Mouse (Mus musculus): ENCODE results near the gene Apmap. TPM values are rescaled to one million over a fixed set of nuclear protein-coding genes. Genes with fewer than 3 reads are reported as not detected.

Apmap gene
- polyA plus RNA-seq, 1 experiment from 2014 or later: 39.9 TPM

DNA sequence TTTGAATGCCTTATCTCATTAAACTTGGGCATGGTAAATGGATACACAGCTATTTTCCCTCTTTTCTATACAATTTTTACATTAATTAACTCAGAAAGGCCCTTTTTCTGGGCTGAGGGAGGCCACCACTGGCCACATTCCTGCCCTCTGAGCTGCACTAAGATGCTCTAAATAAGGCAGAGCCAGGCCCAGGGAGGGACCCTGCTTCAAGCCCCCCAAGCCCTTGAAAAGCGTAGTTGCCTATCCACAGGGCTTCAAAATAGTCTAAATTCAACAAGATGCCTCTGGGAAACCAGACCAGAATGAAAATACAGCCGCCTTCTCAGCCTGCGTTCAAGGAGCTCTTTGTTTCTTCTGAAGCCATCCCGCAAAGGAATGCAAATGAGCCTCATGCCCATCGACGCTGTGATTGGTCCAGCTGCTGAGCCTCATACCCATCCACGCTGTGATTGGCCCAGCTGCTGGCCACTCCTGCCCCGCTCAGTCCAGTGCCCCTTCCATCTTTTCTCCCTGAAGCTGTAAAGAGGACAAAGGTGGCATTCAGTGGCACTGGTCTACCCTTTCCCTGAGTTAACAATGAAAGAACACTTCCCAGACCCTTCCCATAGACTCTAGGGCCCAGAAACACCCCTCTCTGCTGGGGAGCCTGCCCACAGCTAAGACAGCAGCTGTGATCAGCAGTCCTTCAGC lies 35.5 kb upstream of the Apmap start:
- Histone ChIP-seq H3K9me3 (no peaks in the 10 kb centered on the region), H3K9ac (replicated peaks) (no peak overlapping the region), H3K4me1 (replicated peaks) (peaks cover 26% of the 10 kb centered on the region), H3K4me2 (replicated peaks) (0 out of 2 replicates have a peak overlapping the region, but pooled peaks have one; percentile 7), H3K4me3 (replicated peaks) (no peak overlapping the region), H3K27ac (peak overlapping the region; percentile 89), H3K36me3 (peaks cover 16% of the 10 kb centered on the region; the same call in 1 of the 2 replicates), H3K27me3 (no peaks in the 10 kb centered on the region)
- 38% methylated on average over 8 of the region's 8 CpGs for WGBS
- peak; percentile 99 for ATAC-seq

DNA sequence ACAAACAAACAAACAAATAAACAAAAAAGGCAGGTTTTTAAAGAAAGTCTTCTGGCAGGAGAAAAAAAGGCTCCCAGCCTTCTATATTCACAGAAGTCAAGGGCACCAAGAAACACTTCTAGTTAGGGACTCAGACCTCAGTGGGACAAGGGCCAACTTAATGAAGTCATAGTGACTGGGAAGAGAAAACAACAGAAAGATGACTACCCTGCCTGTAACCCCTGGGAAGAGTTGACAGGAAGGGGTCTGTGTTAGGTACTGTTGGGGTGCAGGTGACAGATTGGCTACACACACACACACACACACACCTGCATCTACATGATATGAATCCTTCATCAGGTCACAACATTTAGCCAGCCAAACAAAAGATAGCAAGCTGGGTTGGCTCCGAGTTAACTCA lies 34.8 kb upstream of the Apmap start:
- Histone ChIP-seq H3K27ac (peak overlapping the region; percentile 89), H3K36me3 (peaks cover 16% of the 10 kb centered on the region; the same call in 1 of the 2 replicates), H3K9ac (replicated peaks) (no peak overlapping the region), H3K27me3 (no peaks in the 10 kb centered on the region), H3K4me3 (replicated peaks) (no peak overlapping the region), H3K4me2 (replicated peaks) (no peak overlapping the region), H3K9me3 (no peaks in the 10 kb centered on the region), H3K4me1 (replicated peaks) (peaks cover 27% of the 10 kb centered on the region)
- ATAC-seq: no peak
- WGBS: 81% methylated on average over 1 of the region's 1 CpGs

DNA sequence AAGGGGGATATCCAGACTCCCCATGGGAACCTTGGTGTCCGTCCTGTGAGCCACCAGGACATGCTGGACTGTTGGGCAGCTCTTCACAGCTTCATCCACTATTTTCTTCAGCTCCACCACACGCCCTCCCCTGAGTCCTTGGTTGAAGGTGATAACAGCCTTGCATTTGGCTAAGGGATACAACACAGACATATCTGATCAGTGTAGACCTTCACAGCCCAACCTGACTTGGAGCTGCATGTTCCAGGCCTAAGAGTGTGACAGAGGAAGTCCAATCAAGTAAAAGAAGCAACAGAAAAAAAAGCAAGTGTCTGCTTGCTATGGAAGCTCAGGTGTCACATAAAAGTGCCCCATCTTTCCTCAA lies 30.0 kb upstream of the Apmap start:
- Histone ChIP-seq H3K4me2 (replicated peaks) (no peak overlapping the region), H3K9me3 (0 out of 2 replicates have a peak, but pooled peaks cover 5% of the 10 kb centered on the region), H3K27ac (0 out of 2 replicates have a peak overlapping the region, but pooled peaks have one; percentile 35), H3K9ac (replicated peaks) (no peak overlapping the region), H3K27me3 (no peaks in the 10 kb centered on the region), H3K4me3 (replicated peaks) (no peak overlapping the region), H3K36me3 (peaks cover 39% of the 10 kb centered on the region), H3K4me1 (replicated peaks) (peaks cover 23% of the 10 kb centered on the region)
- 22% methylated on average over 2 of the region's 2 CpGs for WGBS
- peak; percentile 22; the same call in 1 of the 2 replicates for ATAC-seq

DNA sequence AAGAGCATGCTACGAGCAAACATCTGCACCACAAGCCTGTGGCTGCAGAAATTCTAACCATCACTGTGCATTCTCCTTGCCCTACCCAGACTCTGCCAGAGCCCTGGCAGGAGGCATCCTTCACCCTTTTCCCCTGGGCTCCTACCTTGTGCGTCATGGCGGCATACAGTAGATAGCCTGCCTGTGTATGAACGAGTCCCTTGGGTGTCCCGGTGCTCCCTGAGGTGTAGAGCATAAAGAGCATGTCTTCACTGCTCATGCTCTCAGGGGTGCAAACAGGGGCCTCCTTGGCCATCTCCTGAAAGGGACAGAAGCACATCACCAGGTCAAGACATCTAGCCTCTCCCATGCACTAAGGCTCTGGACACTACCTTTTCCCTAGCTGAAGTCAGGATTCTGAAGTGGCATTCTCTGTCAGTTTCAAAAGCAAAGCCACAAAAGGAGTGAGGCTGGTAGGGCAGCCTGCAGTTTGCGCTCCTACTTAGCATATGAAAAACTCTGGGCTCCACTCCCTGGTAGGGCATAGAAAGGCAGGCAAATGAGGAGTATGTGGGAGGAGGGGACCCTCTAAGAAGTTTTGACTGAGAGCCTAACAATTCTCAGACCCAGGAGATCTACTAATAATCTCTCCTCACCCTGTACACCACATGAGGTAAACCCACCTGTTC lies 29.5 kb upstream of the Apmap start:
- Histone ChIP-seq H3K27me3 (no peaks in the 10 kb centered on the region), H3K4me1 (replicated peaks) (peaks cover 23% of the 10 kb centered on the region), H3K27ac (peak overlapping the region; percentile 63), H3K4me2 (replicated peaks) (0 out of 2 replicates have a peak overlapping the region, but pooled peaks have one; percentile 7), H3K4me3 (replicated peaks) (no peak overlapping the region), H3K9me3 (0 out of 2 replicates have a peak, but pooled peaks cover 5% of the 10 kb centered on the region), H3K36me3 (peaks cover 41% of the 10 kb centered on the region), H3K9ac (replicated peaks) (no peak overlapping the region; the same call in 1 of the 2 replicates)
- ATAC-seq: peak; percentile 84
- 36% methylated on average over 6 of the region's 6 CpGs for WGBS

DNA sequence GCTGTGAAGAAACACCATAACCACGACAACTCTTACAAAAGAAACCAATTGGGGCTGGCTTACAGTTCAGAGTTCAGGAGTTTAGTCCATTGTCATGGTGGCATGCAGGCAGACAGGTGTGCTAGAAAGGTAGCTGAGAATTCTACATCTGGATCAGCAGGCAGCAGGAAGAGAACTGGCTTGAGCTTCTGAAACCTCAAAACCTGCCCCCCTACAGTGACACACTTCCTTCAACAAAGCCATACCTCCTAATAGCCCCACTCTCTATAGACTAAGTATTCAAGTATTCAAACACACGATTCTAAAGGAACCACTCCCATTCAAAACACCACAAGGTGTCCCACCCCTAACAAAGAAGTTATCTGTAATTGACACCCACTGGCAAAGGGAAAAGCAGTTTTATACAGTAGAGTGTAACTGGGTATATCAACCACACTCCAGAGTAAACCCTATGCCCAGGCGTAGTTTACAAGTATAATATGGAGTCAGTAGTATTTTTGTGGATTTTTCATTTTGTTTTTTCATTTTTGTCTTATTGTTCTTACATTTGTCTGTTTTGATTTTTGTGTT lies 27.6 kb upstream of the Apmap start:
- Histone ChIP-seq H3K36me3 (peaks cover 34% of the 10 kb centered on the region), H3K27ac (no peak overlapping the region), H3K9me3 (0 out of 2 replicates have a peak, but pooled peaks cover 5% of the 10 kb centered on the region), H3K4me1 (replicated peaks) (peaks cover 17% of the 10 kb centered on the region), H3K4me3 (replicated peaks) (no peak overlapping the region), H3K9ac (replicated peaks) (no peak overlapping the region), H3K4me2 (replicated peaks) (no peak overlapping the region), H3K27me3 (no peaks in the 10 kb centered on the region)
- no peak for ATAC-seq
- WGBS: 76% methylated on average over 3 of the region's 3 CpGs

DNA sequence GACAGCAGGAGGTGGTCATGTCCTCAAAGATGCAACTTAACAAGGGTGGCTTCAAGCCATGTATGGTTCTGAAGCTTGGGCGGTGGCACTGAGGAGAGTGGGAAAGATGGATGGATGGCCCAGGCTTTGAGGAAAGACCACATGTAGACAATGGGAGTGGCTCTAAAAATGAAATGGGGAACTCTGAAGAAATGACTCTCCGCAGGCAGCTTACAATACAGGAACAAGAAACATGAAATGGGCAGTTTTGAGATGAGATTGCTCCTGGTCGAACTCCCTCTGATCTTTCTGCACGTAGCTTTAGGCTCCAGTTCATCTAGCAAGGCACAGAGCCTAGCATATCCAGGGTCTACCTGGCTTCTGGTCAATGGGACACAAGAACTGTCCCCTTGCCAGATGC lies 20.9 kb upstream of the Apmap start:
- Histone ChIP-seq H3K4me2 (replicated peaks) (no peak overlapping the region), H3K4me3 (replicated peaks) (no peak overlapping the region), H3K9me3 (0 out of 2 replicates have a peak, but pooled peaks cover 5% of the 10 kb centered on the region), H3K27ac (no peak overlapping the region), H3K36me3 (peaks cover 53% of the 10 kb centered on the region), H3K9ac (replicated peaks) (no peak overlapping the region), H3K4me1 (replicated peaks) (no peaks in the 10 kb centered on the region), H3K27me3 (no peaks in the 10 kb centered on the region)
- WGBS: 94% methylated on average over 4 of the region's 4 CpGs
- no peak for ATAC-seq

DNA sequence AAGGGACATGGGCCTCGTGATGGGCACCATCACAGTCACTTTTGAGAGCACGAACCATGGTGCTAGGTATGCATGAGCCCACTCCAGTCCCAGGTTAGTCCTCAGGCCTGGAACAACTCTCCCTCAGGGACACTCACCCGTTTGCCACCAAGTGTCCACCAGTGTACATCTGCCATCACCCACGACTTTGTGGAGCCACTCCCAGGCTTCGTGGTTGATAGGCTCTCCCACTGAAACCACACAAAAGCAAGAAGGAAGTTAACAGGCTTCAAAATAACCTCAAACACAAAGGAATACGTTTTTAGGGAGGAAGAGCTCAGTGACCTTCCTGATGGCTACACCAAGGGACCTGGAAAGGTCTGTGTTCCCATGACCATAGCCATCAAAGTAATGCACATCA lies 18.8 kb upstream of the Apmap start:
- 66% methylated on average over 6 of the region's 6 CpGs for WGBS
- no peaks in the 10 kb centered on the region for H3K4me1 ChIP-seq (replicated peaks)
- no peak overlapping the region for H3K4me2 ChIP-seq (replicated peaks)
- H3K27ac ChIP-seq: no peak overlapping the region
- no peaks in the 10 kb centered on the region for H3K27me3 ChIP-seq
- no peaks in the 10 kb centered on the region for H3K9me3 ChIP-seq
- ATAC-seq: no peak
- H3K9ac ChIP-seq (replicated peaks): no peak overlapping the region
- H3K4me3 ChIP-seq (replicated peaks): no peak overlapping the region
- H3K36me3 ChIP-seq: peaks cover 54% of the 10 kb centered on the region

DNA sequence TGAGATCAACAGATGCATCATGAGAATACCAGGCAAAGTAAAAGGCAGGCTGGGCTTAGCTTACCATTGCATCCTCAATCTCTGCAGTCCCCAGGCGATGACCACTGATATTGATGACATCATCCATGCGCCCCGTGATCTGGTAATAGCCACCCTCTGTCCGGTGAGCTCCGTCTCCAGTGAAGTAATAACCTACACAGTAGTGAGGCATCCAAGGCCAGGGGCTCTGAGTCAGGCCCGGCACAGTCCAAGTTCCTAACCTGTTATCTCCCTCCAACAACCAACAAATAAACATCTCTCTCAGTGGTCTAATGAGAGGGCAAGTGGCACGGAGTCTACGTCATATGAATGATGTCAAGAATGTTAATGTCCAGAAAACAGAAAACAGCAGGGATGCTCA lies 16.6 kb upstream of the Apmap start:
- Histone ChIP-seq H3K4me2 (replicated peaks) (no peak overlapping the region), H3K4me3 (replicated peaks) (no peak overlapping the region), H3K27me3 (no peaks in the 10 kb centered on the region), H3K9ac (replicated peaks) (no peak overlapping the region), H3K9me3 (no peaks in the 10 kb centered on the region), H3K4me1 (replicated peaks) (no peaks in the 10 kb centered on the region), H3K27ac (no peak overlapping the region), H3K36me3 (peaks cover 71% of the 10 kb centered on the region)
- WGBS: 91% methylated on average over 8 of the region's 8 CpGs
- ATAC-seq: no peak

DNA sequence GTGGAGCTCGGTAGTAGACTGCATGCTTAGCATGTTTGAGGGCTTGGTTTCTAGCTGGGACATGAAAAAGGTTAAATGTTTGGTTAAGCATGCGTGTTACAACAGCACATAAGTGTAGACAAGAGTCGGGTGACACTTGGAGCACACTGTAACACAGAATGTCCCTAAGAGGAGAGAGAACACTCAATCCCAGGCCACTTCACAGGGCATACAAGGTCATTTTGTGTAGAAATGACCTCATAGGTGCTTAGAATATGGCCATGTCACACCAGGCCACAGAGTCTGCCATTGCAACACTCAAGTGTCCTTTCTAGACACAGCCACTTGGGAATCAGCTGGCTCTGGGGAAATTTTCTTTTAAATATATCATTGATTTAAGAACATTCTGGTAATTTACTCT lies 15.6 kb upstream of the Apmap start:
- no peaks in the 10 kb centered on the region for H3K9me3 ChIP-seq
- no peak overlapping the region for H3K4me3 ChIP-seq (replicated peaks)
- 90% methylated on average over 3 of the region's 3 CpGs for WGBS
- H3K36me3 ChIP-seq: peaks cover 73% of the 10 kb centered on the region
- no peak overlapping the region for H3K9ac ChIP-seq (replicated peaks)
- H3K4me1 ChIP-seq (replicated peaks): no peaks in the 10 kb centered on the region
- H3K27ac ChIP-seq: no peak overlapping the region
- no peak overlapping the region for H3K4me2 ChIP-seq (replicated peaks)
- H3K27me3 ChIP-seq: no peaks in the 10 kb centered on the region
- ATAC-seq: no peak

DNA sequence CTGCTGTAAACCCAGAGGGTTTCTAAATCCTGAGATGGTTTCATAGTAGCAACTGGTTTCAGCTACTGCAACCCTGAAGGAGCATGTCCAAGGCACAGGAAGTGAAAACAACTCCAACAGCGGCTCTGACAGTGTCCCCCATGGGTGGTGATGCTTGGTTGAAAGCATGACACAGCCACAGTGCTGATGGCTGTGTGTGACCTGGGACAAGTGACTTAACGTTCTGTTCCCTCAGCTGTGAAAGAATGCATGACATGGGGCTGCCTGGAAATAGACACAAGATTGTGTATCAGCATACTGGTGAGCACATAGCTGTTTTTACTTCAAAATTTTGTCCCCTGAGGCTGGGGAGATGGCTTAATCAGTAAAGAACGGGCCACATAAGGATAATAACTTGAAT lies 13.3 kb upstream of the Apmap start:
- Histone ChIP-seq H3K9me3 (no peaks in the 10 kb centered on the region), H3K36me3 (peaks cover 63% of the 10 kb centered on the region), H3K27ac (no peak overlapping the region), H3K4me1 (replicated peaks) (no peaks in the 10 kb centered on the region), H3K9ac (replicated peaks) (no peak overlapping the region), H3K4me2 (replicated peaks) (no peak overlapping the region), H3K27me3 (no peaks in the 10 kb centered on the region), H3K4me3 (replicated peaks) (no peak overlapping the region)
- no peak for ATAC-seq
- WGBS: 72% methylated on average over 3 of the region's 3 CpGs

DNA sequence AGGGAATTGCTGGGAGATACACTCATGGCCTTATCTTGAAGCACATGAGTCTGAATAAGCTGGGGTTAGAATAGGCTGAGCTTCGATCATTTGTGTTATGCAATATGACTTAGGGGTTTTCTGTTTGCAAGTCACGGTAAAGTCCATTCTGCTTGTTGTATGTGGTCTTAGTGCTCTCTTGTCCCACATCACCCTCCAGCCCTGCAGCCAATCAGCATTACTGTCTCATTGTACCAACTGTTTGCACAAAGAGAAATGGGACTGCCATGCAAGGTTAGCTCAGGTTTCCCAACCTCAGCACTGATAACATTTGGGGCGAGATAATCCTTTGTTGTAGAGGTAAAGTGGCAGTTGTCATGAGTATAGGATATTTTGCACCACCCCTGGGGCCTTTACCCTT lies 1.7 kb upstream of the Apmap start:
- WGBS: 88% methylated on average over 3 of the region's 3 CpGs
- Histone ChIP-seq H3K4me2 (replicated peaks) (no peak overlapping the region), H3K27me3 (no peaks in the 10 kb centered on the region), H3K9ac (replicated peaks) (no peak overlapping the region), H3K36me3 (no peaks in the 10 kb centered on the region), H3K9me3 (no peaks in the 10 kb centered on the region), H3K4me1 (replicated peaks) (peaks cover 14% of the 10 kb centered on the region), H3K4me3 (replicated peaks) (no peak overlapping the region), H3K27ac (no peak overlapping the region)
- no peak for ATAC-seq

DNA sequence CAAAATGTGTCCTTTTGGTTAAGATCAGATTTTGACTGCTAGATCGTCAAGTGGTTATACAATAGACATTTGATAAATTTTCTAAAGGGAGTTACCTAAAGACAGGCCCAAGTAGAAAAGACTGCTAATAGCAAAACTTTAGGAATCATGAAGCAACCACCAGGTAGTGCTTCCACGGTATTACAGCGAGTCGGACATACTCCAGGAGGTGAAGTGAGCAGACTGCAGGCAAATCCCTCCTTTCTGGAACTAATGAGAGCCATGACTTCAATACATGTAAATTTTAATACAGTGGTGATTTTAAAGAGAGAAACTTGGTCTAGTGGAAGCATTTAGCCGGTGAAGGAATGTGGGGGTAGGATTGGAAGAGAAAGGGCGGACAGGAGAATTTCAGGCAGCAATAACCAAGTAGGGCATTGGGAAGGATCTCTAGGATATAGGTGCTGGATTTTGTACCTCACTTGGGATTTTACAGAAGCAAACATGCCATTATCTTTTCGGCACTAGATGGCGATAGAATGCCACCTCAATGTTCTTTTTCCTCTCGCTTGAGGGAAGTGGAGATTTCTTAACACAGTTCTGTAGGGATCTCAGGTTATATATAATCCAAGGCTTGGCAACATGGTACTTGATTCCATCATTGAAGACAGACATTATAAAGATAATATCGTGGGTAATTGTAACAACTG lies 649 bp upstream of the Apmap start:
- Histone ChIP-seq H3K9ac (replicated peaks) (peak overlapping the region; percentile 92), H3K4me3 (replicated peaks) (peak overlapping the region; percentile 95), H3K4me1 (replicated peaks) (peaks cover 14% of the 10 kb centered on the region), H3K36me3 (no peaks in the 10 kb centered on the region), H3K9me3 (no peaks in the 10 kb centered on the region), H3K4me2 (replicated peaks) (peak overlapping the region; percentile 82), H3K27ac (no peak overlapping the region), H3K27me3 (no peaks in the 10 kb centered on the region)
- 2% methylated on average over 10 of the region's 10 CpGs for WGBS
- peak; percentile 81 for ATAC-seq

All from midbrain, embryonic 13.5 days (tissue).